Mouse (Mus musculus) spleen, adult 2 months (tissue): ENCODE data around the gene Xrcc5.

Experiments used
- CTCF ChIP-seq: fragments of 200-500 bp; IDR thresholded peaks from 2 replicates; pipeline ENCODE4 v1.5.1; 2011; ENCODE audit warnings: mild to moderate bottlenecking, inconsistent platforms; ENCODE audit not compliant: insufficient read depth, insufficient read length, insufficient replicate concordance; ENCODE audit errors: extremely low read depth
- POLR2A ChIP-seq: fragments of 200-500 bp; IDR thresholded peaks from 2 replicates; pipeline ENCODE4 v1.6.1; 2011; ENCODE audit warnings: low read depth, low read length, inconsistent platforms

- no peak for TF ChIP-seq CTCF
- no peak for TF ChIP-seq POLR2A
Observed at GRCm38 (mm10) chr1:72374049-72374448, 66.8 kb downstream of the Xrcc5 start.
